Mouse (Mus musculus) monocyte, adult 2 months (primary cell): ENCODE results near the gene Dip2a.
A peak's percentile ranks its signal among the peaks of the same experiment; 100 is the strongest.

Source experiments
- DNase-seq, 2 experiments: peaks; one replicate each; pipeline ENCODE4 v3.0.0; 2022; ENCODE audit warnings: low spot score in 2 of 2, low read depth in 1 of 2

Dip2a gene

DNA sequence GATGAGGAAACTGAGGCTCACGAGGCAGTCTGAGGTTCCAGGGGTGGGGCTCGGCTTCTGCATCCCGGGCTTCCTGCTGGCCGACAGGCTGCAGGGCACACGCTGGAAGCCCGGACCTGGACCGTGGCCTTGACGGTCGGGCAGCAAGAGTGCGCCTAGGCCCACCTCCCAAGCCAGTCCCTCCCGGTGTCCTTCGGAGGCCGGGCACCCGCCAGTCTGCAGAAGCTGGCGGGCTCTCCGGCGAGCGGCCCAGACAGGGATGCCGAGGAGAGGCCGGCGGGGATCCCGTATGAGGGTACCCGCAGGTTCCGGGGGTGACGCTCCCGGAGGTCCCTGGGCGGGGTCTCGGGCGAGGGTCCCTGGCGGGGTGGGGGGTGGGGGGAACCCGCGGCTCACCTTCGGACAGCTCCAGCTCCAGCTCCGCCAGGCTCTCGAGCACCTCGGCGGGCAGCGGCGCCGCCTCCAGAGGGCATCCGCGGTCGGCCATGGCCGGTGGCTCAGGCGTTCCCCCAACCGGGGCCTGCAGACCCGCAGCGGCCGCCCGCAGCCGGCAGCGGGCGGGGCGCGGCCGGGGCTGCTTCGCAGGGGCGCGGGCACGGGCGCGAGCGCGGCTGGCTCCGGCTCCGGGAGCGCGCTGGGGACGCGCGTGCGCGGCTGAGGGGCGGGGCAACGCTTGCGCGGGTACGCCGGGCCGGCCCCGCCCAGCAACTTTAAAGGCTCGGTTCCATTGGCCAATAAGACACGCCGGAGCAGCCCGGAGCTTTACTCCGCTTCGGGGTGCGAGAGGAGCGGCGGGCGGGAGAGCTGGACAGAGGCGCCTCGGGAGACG is at the start of gene Dip2a:
Gene Dip2a (minus strand): TSS at position 581 of the 829 bp plus-strand sequence.
- DNase-seq: peak; percentile 44 to 80

- DNase-seq: no peak
Measured at GRCm38 (mm10) chr10:76392596-76392995, 47.5 kb upstream of the Dip2a start.

DNA sequence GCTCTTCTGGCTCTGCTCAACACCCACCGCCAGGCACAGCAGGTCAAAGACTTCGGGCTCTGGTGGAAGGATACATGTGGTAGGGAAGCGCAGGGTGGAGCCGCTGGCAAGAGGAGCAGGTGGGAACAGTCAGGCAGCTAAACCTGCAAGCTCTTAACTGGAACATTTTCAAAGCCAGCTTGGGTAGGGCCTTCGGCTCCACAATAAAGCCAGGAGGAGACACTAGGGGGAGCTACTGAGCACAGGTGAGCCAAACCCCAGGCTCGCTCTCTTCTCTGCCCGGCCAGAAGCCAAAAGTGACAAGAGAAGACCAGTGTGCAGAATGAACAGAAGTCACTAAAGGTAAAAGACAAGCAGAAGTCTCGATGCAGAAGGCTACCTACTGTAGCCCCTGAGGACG is 46.7 kb upstream of the Dip2a start:
- no peak for DNase-seq

GRCm38 (mm10) chr10:76391166-76391565 is 46.1 kb upstream of the Dip2a start:
- DNase-seq: no peak

DNA sequence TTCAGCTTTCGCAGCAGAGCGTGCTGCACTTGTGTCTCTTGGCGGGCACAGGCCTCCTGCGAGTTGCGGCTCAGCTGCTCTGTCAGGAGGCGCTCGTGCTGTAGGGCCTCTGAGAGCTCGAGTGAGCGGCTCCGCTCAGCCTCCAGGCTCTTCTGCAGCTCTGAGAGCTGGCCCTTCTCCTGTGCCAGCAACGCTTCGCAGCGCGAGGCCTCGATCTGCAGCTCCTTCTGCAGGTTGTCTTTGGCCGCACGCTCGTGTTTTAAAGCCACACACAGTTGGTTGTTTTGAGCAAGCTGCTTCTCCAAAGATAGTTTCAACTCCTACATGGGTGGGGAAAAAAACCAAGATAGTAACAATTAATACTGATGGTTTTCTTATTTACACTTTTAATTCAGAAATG is 29.9 kb upstream of the Dip2a start:
- no peak for DNase-seq

GRCm38 (mm10) chr10:76371736-76372135 is 26.6 kb upstream of the Dip2a start:
- no peak for DNase-seq

GRCm38 (mm10) chr10:76368766-76369165 is 23.7 kb upstream of the Dip2a start:
- DNase-seq: no peak

DNA sequence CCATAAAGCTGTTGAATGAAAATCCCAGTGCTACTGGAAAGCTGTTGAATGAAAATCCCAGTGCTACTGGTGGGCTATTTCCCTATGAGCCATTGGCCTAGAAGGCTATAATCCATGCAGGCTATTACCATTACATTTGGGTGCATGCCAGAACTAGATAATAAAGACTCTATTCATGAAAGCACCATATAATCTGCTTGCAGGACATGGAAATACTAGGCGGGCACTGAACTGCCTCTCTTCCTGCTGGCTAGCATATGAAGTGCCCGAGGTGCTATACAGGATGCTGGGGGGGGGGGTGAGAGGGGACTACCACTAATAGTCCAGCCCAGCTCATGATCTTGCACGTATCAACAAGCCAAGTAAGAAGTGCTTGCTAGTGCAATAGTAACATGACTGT is 18.1 kb upstream of the Dip2a start:
- DNase-seq: no peak

GRCm38 (mm10) chr10:76358468-76358867 is 13.4 kb upstream of the Dip2a start:
- DNase-seq: no peak

GRCm38 (mm10) chr10:76357286-76357875 is 12.3 kb upstream of the Dip2a start:
- no peak for DNase-seq

DNA sequence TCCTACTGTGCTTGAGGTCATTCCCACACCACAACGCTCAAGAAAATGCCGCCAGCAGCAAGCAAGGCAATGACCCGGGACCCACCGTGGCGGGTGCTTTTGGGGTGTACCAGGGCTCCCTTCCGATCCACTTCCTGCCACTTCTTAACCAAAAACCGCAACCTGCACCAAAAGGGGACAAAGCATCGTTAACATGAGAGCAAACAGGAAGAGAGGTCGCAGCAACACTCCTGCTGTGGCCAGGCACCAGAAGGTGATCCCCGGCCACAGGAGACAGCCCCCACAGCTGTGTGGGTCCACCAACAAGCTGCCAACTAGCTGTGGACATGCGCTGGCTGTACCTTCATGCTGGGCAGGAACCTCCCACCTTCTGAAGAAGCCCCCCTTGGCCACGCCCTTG is 9.9 kb upstream of the Dip2a start:
- no peak for DNase-seq

DNA sequence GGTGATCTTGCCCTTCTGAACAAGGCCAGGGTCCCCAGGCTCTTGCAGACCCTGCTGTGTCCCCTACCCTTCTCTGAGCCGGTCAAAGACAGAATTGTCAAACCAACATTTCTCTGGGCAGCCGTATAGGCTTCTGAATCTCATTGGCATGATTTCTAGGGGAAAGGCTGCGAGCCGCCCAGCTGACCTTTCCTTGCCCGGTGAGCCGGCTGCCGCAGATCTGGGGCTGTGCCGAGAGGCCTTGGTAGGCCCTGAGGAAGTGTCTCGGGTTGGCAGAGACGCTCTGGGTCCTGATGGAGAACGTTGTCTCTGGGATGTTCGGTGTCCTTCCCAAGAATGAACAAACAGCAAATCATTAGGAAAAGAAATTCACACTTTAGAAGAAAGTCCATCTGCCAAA is 8.9 kb upstream of the Dip2a start:
- DNase-seq: no peak

DNA sequence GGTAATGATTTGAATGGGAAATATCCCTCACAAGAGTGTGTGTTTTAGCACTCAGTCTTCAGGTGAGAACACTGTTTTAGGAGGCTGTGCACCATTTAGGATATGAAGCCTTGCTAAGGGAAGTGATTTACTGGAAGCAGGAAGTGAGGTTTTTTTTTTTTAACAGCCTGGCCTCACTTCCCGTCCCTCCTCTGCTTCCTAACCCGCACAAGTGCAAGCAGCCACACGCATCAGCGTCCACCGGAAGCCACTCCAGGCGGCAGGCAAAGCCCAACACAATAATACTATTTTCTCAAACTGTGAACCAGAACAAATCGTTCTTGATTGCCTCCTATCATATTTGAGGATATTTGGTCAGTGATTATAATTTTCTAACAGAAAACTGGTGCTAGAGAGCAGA is 6.9 kb upstream of the Dip2a start:
- no peak for DNase-seq

DNA sequence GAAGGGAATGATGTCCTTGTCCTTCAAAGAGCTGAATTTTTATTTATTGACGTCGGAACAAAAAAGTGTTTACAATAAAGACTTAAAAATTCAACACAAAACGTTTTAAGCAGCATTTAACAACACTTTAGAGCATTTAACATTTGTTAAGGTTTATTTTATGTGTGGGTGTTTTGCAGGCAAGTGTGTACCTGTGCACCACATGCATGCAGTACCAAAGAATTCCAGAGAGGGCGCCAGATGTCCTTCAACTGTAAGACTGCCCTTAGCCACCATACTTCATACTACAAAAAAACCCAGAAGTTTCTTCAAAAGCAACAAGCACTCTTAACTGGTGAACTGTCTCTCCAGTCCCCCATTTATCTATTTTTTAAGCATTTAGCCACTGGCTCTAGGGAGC is 1.5 kb upstream of the Dip2a start:
- peak; percentile 12 to 39 for DNase-seq

- DNase-seq: no peak
Measured at GRCm38 (mm10) chr10:76346043-76346491, 976 bp upstream of the Dip2a start.

- no peak for DNase-seq
Measured at GRCm38 (mm10) chr10:76345540-76345902, 430 bp upstream of the Dip2a start.

DNA sequence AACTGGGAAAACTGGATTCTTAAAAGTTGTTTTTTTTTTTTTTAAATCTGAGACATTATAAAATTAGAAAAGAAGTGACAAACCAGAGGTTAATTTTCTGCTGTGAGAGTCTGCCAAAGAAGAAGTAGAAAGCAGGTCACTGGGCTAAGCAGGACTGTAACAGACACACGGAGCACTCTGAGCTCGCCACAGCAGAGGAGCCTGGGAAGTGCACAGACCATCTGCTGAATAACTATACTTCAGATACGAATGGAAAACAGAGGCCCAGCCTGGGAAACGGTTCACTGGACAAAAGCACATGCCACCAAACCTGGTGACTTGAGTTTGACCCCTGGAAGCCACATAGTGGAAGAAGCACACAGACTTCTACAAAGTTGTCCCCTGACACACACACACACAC is 10.7 kb downstream of the Dip2a start:
- no peak for DNase-seq

GRCm38 (mm10) chr10:76332040-76332439 is 13.1 kb downstream of the Dip2a start:
- DNase-seq: no peak

GRCm38 (mm10) chr10:76329093-76329492 is 16.0 kb downstream of the Dip2a start:
- no peak for DNase-seq

GRCm38 (mm10) chr10:76328574-76328973 is 16.5 kb downstream of the Dip2a start:
- no peak for DNase-seq

DNA sequence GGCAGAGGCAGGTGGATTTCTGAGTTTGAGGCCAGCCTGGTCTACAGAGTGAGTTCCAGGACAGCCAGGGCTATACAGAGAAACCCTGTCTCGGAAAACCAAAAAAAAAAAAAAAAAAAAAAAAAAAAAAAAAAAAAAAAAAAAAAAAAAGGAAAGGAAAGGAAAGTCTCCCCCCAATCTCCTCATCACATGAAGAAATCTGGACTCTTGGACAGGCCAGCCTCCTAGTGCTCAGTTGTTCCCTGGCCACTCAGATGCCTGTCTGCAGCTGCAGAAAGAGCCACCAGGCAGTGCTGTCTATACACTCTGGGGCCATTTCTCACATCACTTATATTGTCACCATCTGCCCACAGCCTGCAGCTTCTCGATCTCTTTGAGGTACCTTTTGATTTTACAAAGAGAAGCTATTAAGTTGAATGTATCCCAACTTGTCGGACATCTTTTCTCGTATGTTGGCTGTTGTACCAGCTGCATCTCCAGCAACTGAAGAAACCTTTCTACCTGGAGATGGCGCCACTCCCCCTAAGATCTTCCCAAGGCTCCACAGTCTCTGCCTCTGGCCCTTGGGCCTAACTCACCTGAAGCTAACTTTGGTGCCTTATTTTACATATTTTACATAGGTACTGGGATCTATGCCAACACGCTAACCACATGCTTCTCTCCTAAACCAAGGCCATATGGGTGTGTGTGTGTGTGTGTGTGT is 18.6 kb downstream of the Dip2a start:
- DNase-seq: no peak

- no peak for DNase-seq
Measured at GRCm38 (mm10) chr10:76317623-76318022, 27.5 kb downstream of the Dip2a start.
